Comparison of ENCODE assay signal across 12 mouse cellular contexts in genomic region chr6:127684981-127685380, GRCm38 (mm10).
A peak's percentile ranks its signal among the peaks of the same experiment; 100 is the strongest.
DNase-seq lines count a peak whose midpoint lies in the region; ATAC-seq lines count a peak whose summit lies in the region.
"Had no signal": no experiment of that assay in that cellular context is flagged by ENCODE, and none has a peak within 500 bp of the region (broad histone marks: within the 10 kb centered on the region; RNA-seq: fewer than 3 reads in every experiment).

No protein-coding gene starts in this region.

- peak; percentile 66 for DNase-seq in forebrain, embryonic 14.5 days (ENCODE audit: low spot score)
- no peak for DNase-seq in forebrain, embryonic 11.5 days (ENCODE audit: low spot score)
- DNase-seq in neural tube, embryonic 11.5 days (ENCODE audit: low spot score): peak; percentile 32
- no peak for DNase-seq in neural tube, embryonic 10.5 days (ENCODE audit: extremely low spot score, low spot score)
- DNase-seq in skeletal muscle tissue, adult 2 months (ENCODE audit: low read depth, low spot score): peak; percentile 7
- DNase-seq in heart, adult 8-10 months (ENCODE audit: low spot score): no peak
- DNase-seq in cerebellum, adult 11-12 months: no peak
- DNase-seq: liver, postnatal 0 days; thymus, adult 18-20 months had no signal

- no peak overlapping the region for H3K4me3 ChIP-seq in forebrain, embryonic 14.5 days (ENCODE audit: low read depth, low read length)
- no peak overlapping the region for H3K4me3 ChIP-seq in forebrain, embryonic 11.5 days (ENCODE audit: low read depth, low read length)
- H3K4me3 ChIP-seq in neural tube, embryonic 11.5 days (ENCODE audit: low read depth, low read length): no peak overlapping the region
- no peak overlapping the region for H3K4me3 ChIP-seq in hindbrain, embryonic 16.5 days (ENCODE audit: low read length)
- H3K4me3 ChIP-seq: limb, embryonic 10.5 days had no signal

- H3K9me3 ChIP-seq in forebrain, embryonic 14.5 days (replicated peaks; ENCODE audit: control insufficient read depth, low read length): no peaks in the 10 kb centered on the region
- no peaks in the 10 kb centered on the region for H3K9me3 ChIP-seq in forebrain, embryonic 11.5 days (ENCODE audit: control insufficient read depth, low read length)
- H3K9me3 ChIP-seq in neural tube, embryonic 11.5 days (ENCODE audit: control insufficient read depth, low read length): no peaks in the 10 kb centered on the region
- no peaks in the 10 kb centered on the region for H3K9me3 ChIP-seq in hindbrain, embryonic 16.5 days (ENCODE audit: control insufficient read depth, low read length)
- H3K9me3 ChIP-seq: limb, embryonic 10.5 days had no signal

- peak; percentile 34; the same call in 1 of the 2 replicates for ATAC-seq in forebrain, embryonic 14.5 days
- no peak for ATAC-seq in forebrain, embryonic 11.5 days (replicated peaks; ENCODE audit: low FRiP score)
- ATAC-seq in neural tube, embryonic 11.5 days (ENCODE audit: insufficient read depth, low FRiP score, low TSS enrichment): no peak
- peak; percentile 76 for ATAC-seq in hindbrain, embryonic 16.5 days
- ATAC-seq: liver, postnatal 0 days had no signal

- H3K4me2 ChIP-seq in forebrain, embryonic 14.5 days (ENCODE audit: low read length): no peak overlapping the region
- H3K4me2 ChIP-seq in forebrain, embryonic 11.5 days (ENCODE audit: low read depth, low read length, severe bottlenecking): no peak overlapping the region
- no peak overlapping the region for H3K4me2 ChIP-seq in neural tube, embryonic 11.5 days (ENCODE audit: low read depth)
- H3K4me2 ChIP-seq in hindbrain, embryonic 16.5 days (ENCODE audit: low read length): no peak overlapping the region
- H3K4me2 ChIP-seq: heart, embryonic 11.5 days had no signal

- no peaks in the 10 kb centered on the region for H3K27me3 ChIP-seq in forebrain, embryonic 14.5 days (replicated peaks; ENCODE audit: control insufficient read depth, insufficient read depth, low read length)
- no peaks in the 10 kb centered on the region for H3K27me3 ChIP-seq in forebrain, embryonic 11.5 days (ENCODE audit: control insufficient read depth, insufficient read depth, low read length)
- no peaks in the 10 kb centered on the region for H3K27me3 ChIP-seq in neural tube, embryonic 11.5 days (ENCODE audit: control insufficient read depth, insufficient read depth, low read length)
- H3K27me3 ChIP-seq in hindbrain, embryonic 16.5 days (replicated peaks; ENCODE audit: control insufficient read depth, insufficient read depth, low read length): no peaks in the 10 kb centered on the region

- no peaks in the 10 kb centered on the region for H3K36me3 ChIP-seq in forebrain, embryonic 14.5 days (ENCODE audit: control insufficient read depth, insufficient read depth, low read length)
- H3K36me3 ChIP-seq in forebrain, embryonic 11.5 days (ENCODE audit: control insufficient read depth, insufficient read depth, low read length): no peaks in the 10 kb centered on the region
- H3K36me3 ChIP-seq in neural tube, embryonic 11.5 days (ENCODE audit: control insufficient read depth, insufficient read depth, low read length): no peaks in the 10 kb centered on the region
- no peaks in the 10 kb centered on the region for H3K36me3 ChIP-seq in hindbrain, embryonic 16.5 days (ENCODE audit: control insufficient read depth, insufficient read depth, low read length)
- H3K36me3 ChIP-seq: limb, embryonic 10.5 days had no signal

- H3K9ac ChIP-seq in forebrain, embryonic 14.5 days (ENCODE audit: low read length): no peak overlapping the region
- H3K9ac ChIP-seq in forebrain, embryonic 11.5 days (ENCODE audit: low read length): no peak overlapping the region
- no peak overlapping the region for H3K9ac ChIP-seq in neural tube, embryonic 11.5 days (ENCODE audit: low read length)
- H3K9ac ChIP-seq in hindbrain, embryonic 16.5 days (ENCODE audit: low read depth, low read length): no peak overlapping the region
- H3K9ac ChIP-seq: liver, postnatal 0 days had no signal

- H3K27ac ChIP-seq in forebrain, embryonic 14.5 days (ENCODE audit: low read depth, low read length): no peak overlapping the region
- H3K27ac ChIP-seq in forebrain, embryonic 11.5 days (ENCODE audit: low read depth, low read length): no peak overlapping the region
- H3K27ac ChIP-seq in neural tube, embryonic 11.5 days (ENCODE audit: low read depth, low read length): no peak overlapping the region
- no peak overlapping the region for H3K27ac ChIP-seq in hindbrain, embryonic 16.5 days (ENCODE audit: low read depth, low read length)
- H3K27ac ChIP-seq: limb, embryonic 10.5 days had no signal

- 59% methylated on average over 4 of the region's 4 CpGs for WGBS in forebrain, embryonic 14.5 days
- WGBS in forebrain, embryonic 11.5 days: 93% methylated on average over 4 of the region's 4 CpGs
- WGBS in neural tube, embryonic 11.5 days: 64% methylated on average over 4 of the region's 4 CpGs
- WGBS in hindbrain, embryonic 16.5 days: 20% methylated on average over 4 of the region's 4 CpGs

- H3K4me1 ChIP-seq in forebrain, embryonic 14.5 days (ENCODE audit: control insufficient read depth, insufficient read depth, low read length): peaks cover 7% of the 10 kb centered on the region; the same call in 1 of the 2 replicates
- no peaks in the 10 kb centered on the region for H3K4me1 ChIP-seq in forebrain, embryonic 11.5 days (replicated peaks; ENCODE audit: control insufficient read depth, insufficient read depth, low read length)
- no peaks in the 10 kb centered on the region for H3K4me1 ChIP-seq in neural tube, embryonic 11.5 days (ENCODE audit: control insufficient read depth, insufficient read depth, low read length)
- H3K4me1 ChIP-seq in hindbrain, embryonic 16.5 days (ENCODE audit: control insufficient read depth, insufficient read depth, low read depth, low read length): peaks cover 6% of the 10 kb centered on the region

Comparison
In these comparisons a context has a peak if more than half of its experiments do, and no peak if none do; other contexts are left out.
1. ATAC-seq: peak in forebrain, embryonic 14.5 days (single experiment) and hindbrain, embryonic 16.5 days (single experiment); none in forebrain, embryonic 11.5 days (single experiment) and neural tube, embryonic 11.5 days (single experiment).
2. DNase-seq: peak in forebrain, embryonic 14.5 days (single experiment), neural tube, embryonic 11.5 days (single experiment) and skeletal muscle tissue, adult 2 months (single experiment); none in forebrain, embryonic 11.5 days (single experiment), neural tube, embryonic 10.5 days (single experiment), heart, adult 8-10 months (single experiment) and cerebellum, adult 11-12 months (single experiment).